ENCODE assay signal across 12 mouse cellular contexts in the genomic region with DNA sequence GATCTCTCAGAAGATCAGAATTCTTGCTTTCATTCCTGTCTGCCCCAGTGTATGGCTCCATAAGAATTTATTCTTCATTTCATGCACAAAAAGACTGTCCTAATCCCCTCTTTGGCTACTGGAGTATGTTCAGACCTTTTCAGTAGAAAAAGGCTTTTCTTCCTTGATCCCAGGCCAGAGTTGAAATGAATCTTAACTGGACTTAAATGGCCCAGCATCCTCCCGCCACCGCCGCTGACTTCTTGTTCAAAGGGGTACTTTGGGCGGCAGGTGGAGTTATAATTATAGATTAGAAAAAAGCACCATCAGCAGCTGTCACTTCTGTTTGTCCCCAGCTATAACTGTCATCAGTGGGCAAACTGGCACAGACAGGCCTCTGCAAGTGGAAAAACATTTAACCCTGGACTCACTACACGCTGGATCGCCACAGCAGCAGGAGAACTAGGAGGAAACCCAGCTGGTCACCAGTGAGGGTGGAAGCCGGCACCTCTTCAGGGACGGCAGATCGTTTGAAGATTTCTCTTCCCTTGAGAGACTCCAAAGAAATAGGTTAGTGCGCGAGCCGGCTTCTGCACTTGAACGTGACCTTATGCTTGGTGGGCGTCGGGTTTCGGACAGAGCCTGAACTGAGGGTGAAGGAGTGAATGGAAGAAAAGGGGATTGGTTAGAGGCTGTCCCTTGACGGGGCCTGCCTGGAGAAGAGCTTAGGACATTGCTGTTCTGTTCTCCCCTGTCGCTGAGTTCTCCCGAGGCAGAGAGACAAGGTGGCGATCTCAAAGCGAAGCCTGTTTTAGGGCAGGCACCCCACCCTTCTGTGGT. TPM values are rescaled to one million over a fixed set of nuclear protein-coding genes. Genes with fewer than 3 reads are reported as not detected.
DNase-seq lines count a peak whose midpoint lies in the region; ATAC-seq and TF ChIP-seq lines count a peak whose summit lies in the region.
"Had no signal": no experiment of that assay in that cellular context is flagged by ENCODE, and none has a peak within 500 bp of the region (broad histone marks: within the 10 kb centered on the region; RNA-seq: fewer than 3 reads in every experiment).

A gene (plus strand): TSS at position 51 of the 819 bp plus-strand sequence.

- no peaks in the 10 kb centered on the region for H3K27me3 ChIP-seq in forebrain, postnatal 0 days (ENCODE audit: insufficient read depth, low read length)
- H3K27me3 ChIP-seq in forebrain, embryonic 16.5 days (replicated peaks; ENCODE audit: control insufficient read depth, insufficient read depth, low read length) = no peaks in the 10 kb centered on the region
- H3K27me3 ChIP-seq in limb, embryonic 12.5 days = no peaks in the 10 kb centered on the region
- 0 out of 2 replicates have a peak, but pooled peaks cover 7% of the 10 kb centered on the region for H3K27me3 ChIP-seq in limb, embryonic 10.5 days (ENCODE audit: low read depth, poor library complexity, severe bottlenecking)
- no peaks in the 10 kb centered on the region for H3K27me3 ChIP-seq in lung, postnatal 0 days (replicated peaks; ENCODE audit: insufficient read depth, low read length)
- H3K27me3 ChIP-seq in stomach, embryonic 16.5 days (ENCODE audit: control insufficient read depth, insufficient read depth, low read length) = no peaks in the 10 kb centered on the region
- H3K27me3 ChIP-seq: limb, embryonic 15.5 days; stomach, embryonic 15.5 days had no signal

- no peaks in the 10 kb centered on the region for H3K9me3 ChIP-seq in forebrain, postnatal 0 days (ENCODE audit: low read length)
- H3K9me3 ChIP-seq in forebrain, embryonic 16.5 days (ENCODE audit: control insufficient read depth, low read length) = no peaks in the 10 kb centered on the region
- no peaks in the 10 kb centered on the region for H3K9me3 ChIP-seq in limb, embryonic 12.5 days
- no peaks in the 10 kb centered on the region for H3K9me3 ChIP-seq in limb, embryonic 10.5 days (replicated peaks)
- H3K9me3 ChIP-seq in lung, postnatal 0 days (ENCODE audit: low read length) = no peaks in the 10 kb centered on the region
- no peaks in the 10 kb centered on the region for H3K9me3 ChIP-seq in stomach, embryonic 16.5 days (replicated peaks; ENCODE audit: control insufficient read depth, low read length)
- H3K9me3 ChIP-seq: limb, embryonic 15.5 days; stomach, embryonic 15.5 days had no signal

- peak; percentile 43; the same call in 1 of the 2 replicates for ATAC-seq in forebrain, postnatal 0 days
- ATAC-seq in forebrain, embryonic 16.5 days = no peak
- no peak for ATAC-seq in limb, embryonic 12.5 days (ENCODE audit: insufficient number of reproducible peaks, insufficient read depth, low FRiP score, low TSS enrichment, low read depth)
- peak; percentile 61 for ATAC-seq in lung, postnatal 0 days
- ATAC-seq in stomach, embryonic 16.5 days (ENCODE audit: insufficient read depth, low FRiP score) = no peak
- ATAC-seq in erythroblast, adult 5-6 weeks (replicated peaks; ENCODE audit: low FRiP score, poor library complexity, severe bottlenecking) = no peak
- ATAC-seq: activated CD4-positive, CD25-positive, alpha-beta regulatory T cell, adult 4 months had no signal

- 43% methylated on average over 21 of the region's 21 CpGs for WGBS in forebrain, postnatal 0 days
- whole genome bisulfite sequencing in forebrain, embryonic 16.5 days = 44% methylated on average over 21 of the region's 21 CpGs
- 46% methylated on average over 21 of the region's 21 CpGs for WGBS in limb, embryonic 12.5 days
- WGBS in limb, embryonic 10.5 days = 58% methylated on average over 21 of the region's 21 CpGs
- 28% methylated on average over 21 of the region's 21 CpGs for WGBS in lung, postnatal 0 days
- 33% methylated on average over 21 of the region's 21 CpGs for WGBS in stomach, embryonic 16.5 days

- H3K4me1 ChIP-seq in forebrain, postnatal 0 days (ENCODE audit: insufficient read depth) = 0 out of 2 replicates have a peak, but pooled peaks cover 5% of the 10 kb centered on the region
- 0 out of 2 replicates have a peak, but pooled peaks cover 2% of the 10 kb centered on the region for H3K4me1 ChIP-seq in forebrain, embryonic 16.5 days (replicated peaks; ENCODE audit: control insufficient read depth, insufficient read depth, low read length)
- H3K4me1 ChIP-seq in limb, embryonic 12.5 days (replicated peaks) = peaks cover 7% of the 10 kb centered on the region; the same call in 1 of the 2 replicates
- H3K4me1 ChIP-seq in limb, embryonic 10.5 days = peaks cover 8% of the 10 kb centered on the region; the same call in 1 of the 2 replicates
- H3K4me1 ChIP-seq in lung, postnatal 0 days (ENCODE audit: insufficient read depth, low read depth, low read length) = no peaks in the 10 kb centered on the region
- H3K4me1 ChIP-seq in stomach, embryonic 16.5 days (ENCODE audit: control insufficient read depth, insufficient read depth, low read length) = peaks cover 8% of the 10 kb centered on the region

- H3K4me3 ChIP-seq in forebrain, postnatal 0 days (ENCODE audit: low read depth, low read length) = no peak within 1 kb of the TSS
- no peak within 1 kb of the TSS for H3K4me3 ChIP-seq in forebrain, embryonic 16.5 days (replicated peaks; ENCODE audit: low read length)
- H3K4me3 ChIP-seq in limb, embryonic 12.5 days (replicated peaks) = no peak within 1 kb of the TSS
- H3K4me3 ChIP-seq in limb, embryonic 10.5 days = no peak within 1 kb of the TSS
- no peak within 1 kb of the TSS for H3K4me3 ChIP-seq in lung, postnatal 0 days (ENCODE audit: low read depth, low read length)
- no peak within 1 kb of the TSS for H3K4me3 ChIP-seq in stomach, embryonic 16.5 days (replicated peaks; ENCODE audit: low read length)
- H3K4me3 ChIP-seq: limb, embryonic 15.5 days; stomach, embryonic 15.5 days had no signal

- H3K36me3 ChIP-seq in forebrain, postnatal 0 days (ENCODE audit: insufficient read depth) = no peaks in the 10 kb centered on the region
- no peaks in the 10 kb centered on the region for H3K36me3 ChIP-seq in forebrain, embryonic 16.5 days (ENCODE audit: control insufficient read depth, insufficient read depth)
- no peaks in the 10 kb centered on the region for H3K36me3 ChIP-seq in limb, embryonic 12.5 days
- no peaks in the 10 kb centered on the region for H3K36me3 ChIP-seq in limb, embryonic 10.5 days
- H3K36me3 ChIP-seq in lung, postnatal 0 days (ENCODE audit: insufficient read depth, low read length) = no peaks in the 10 kb centered on the region
- no peaks in the 10 kb centered on the region for H3K36me3 ChIP-seq in stomach, embryonic 16.5 days (ENCODE audit: control insufficient read depth, insufficient read depth, low read length)
- H3K36me3 ChIP-seq: limb, embryonic 15.5 days; stomach, embryonic 15.5 days had no signal

- H3K9ac ChIP-seq in forebrain, postnatal 0 days = no peak within 1 kb of the TSS
- H3K9ac ChIP-seq in forebrain, embryonic 16.5 days (replicated peaks; ENCODE audit: low read depth, low read length) = no peak within 1 kb of the TSS
- no peak within 1 kb of the TSS for H3K9ac ChIP-seq in limb, embryonic 12.5 days (replicated peaks)
- H3K9ac ChIP-seq in lung, postnatal 0 days (replicated peaks; ENCODE audit: low read depth) = no peak within 1 kb of the TSS
- no peak within 1 kb of the TSS for H3K9ac ChIP-seq in stomach, embryonic 16.5 days (ENCODE audit: low read length)
- H3K9ac ChIP-seq: limb, embryonic 15.5 days; stomach, embryonic 15.5 days had no signal

- H3K4me2 ChIP-seq in forebrain, postnatal 0 days (ENCODE audit: low read depth) = no peak within 1 kb of the TSS
- no peak within 1 kb of the TSS for H3K4me2 ChIP-seq in forebrain, embryonic 16.5 days (ENCODE audit: low read length)
- H3K4me2 ChIP-seq in limb, embryonic 12.5 days = no peak within 1 kb of the TSS
- peak within 1 kb of the TSS; percentile 33 for H3K4me2 ChIP-seq in lung, postnatal 0 days (replicated peaks; ENCODE audit: low read depth, low read length)
- H3K4me2 ChIP-seq in stomach, embryonic 16.5 days (ENCODE audit: low read depth, low read length) = peak within 1 kb of the TSS; percentile 33; the same call in 1 of the 2 replicates
- H3K4me2 ChIP-seq: limb, embryonic 15.5 days; stomach, embryonic 15.5 days had no signal

- no peak for DNase-seq in forebrain, postnatal 0 days
- no peak for DNase-seq in limb, embryonic 10.5 days (ENCODE audit: low spot score)
- peak; percentile 43 for DNase-seq in lung, postnatal 0 days (ENCODE audit: low spot score)
- no peak for DNase-seq in urinary bladder, postnatal 10 days (ENCODE audit: low spot score)
- DNase-seq: cerebellum, postnatal 36 days had no signal

- no peak for TF ChIP-seq CTCF in forebrain, postnatal 0 days (IDR thresholded peaks at IDR 0.05; ENCODE audit: low read depth)
- no peak for TF ChIP-seq CTCF in lung, postnatal 0 days (IDR thresholded peaks at IDR 0.05)

- TF ChIP-seq EP300 in lung, postnatal 0 days (IDR thresholded peaks at IDR 0.05) = no peak

- H3K27ac ChIP-seq in forebrain, postnatal 0 days (ENCODE audit: low read depth, low read length) = no peak within 1 kb of the TSS
- H3K27ac ChIP-seq in forebrain, embryonic 16.5 days (ENCODE audit: low read length) = no peak within 1 kb of the TSS
- H3K27ac ChIP-seq in limb, embryonic 12.5 days = 0 out of 2 replicates have a peak within 1 kb of the TSS, but pooled peaks have one; percentile 17
- no peak within 1 kb of the TSS for H3K27ac ChIP-seq in limb, embryonic 10.5 days
- H3K27ac ChIP-seq in lung, postnatal 0 days (ENCODE audit: low read length) = peak within 1 kb of the TSS; percentile 47; the same call in 1 of the 2 replicates
- no peak within 1 kb of the TSS for H3K27ac ChIP-seq in stomach, embryonic 16.5 days (ENCODE audit: low read length)
- H3K27ac ChIP-seq: limb, embryonic 15.5 days; stomach, embryonic 15.5 days had no signal

RNA-seq across cellular contexts. Expression of the gene that starts here (rescaled TPM):
- not detected in 2 replicates for total RNA-seq in forebrain, postnatal 0 days (2014; rRNA removed)
- polyA plus RNA-seq in forebrain, postnatal 0 days (2015; fragmentation: Nextera tagmentation; extraction: Ambion mirVana) = 0.05 and 0.11 TPM in 2 replicates
- polyA plus RNA-seq in forebrain, embryonic 16.5 days (2015; fragmentation: Nextera tagmentation; extraction: Ambion mirVana) = not detected in 2 replicates
- 0.35 and 0.48 TPM in 2 replicates for polyA plus RNA-seq in limb, embryonic 12.5 days (2016; fragmentation: Nextera tagmentation; extraction: Ambion mirVana)
- 0.05 TPM in 1 of 2 replicates, not detected in the other for polyA plus RNA-seq in limb, embryonic 10.5 days (2016; fragmentation: Nextera tagmentation; extraction: Ambion mirVana)
- polyA plus RNA-seq in lung, postnatal 0 days (2015; fragmentation: Nextera tagmentation; extraction: Ambion mirVana) = 0.15 and 0.43 TPM in 2 replicates
- 0.59 TPM in 1 of 2 replicates, not detected in the other for polyA plus RNA-seq in stomach, embryonic 16.5 days (2015; fragmentation: Nextera tagmentation; extraction: Ambion mirVana)
- total RNA-seq in erythroblast, adult 5-6 weeks (2015; ENCODE audit: low replicate concordance) = not detected in 2 replicates
- total RNA-seq in erythroblast, adult 5-6 weeks (2017; ENCODE audit: low replicate concordance) = not detected in 2 replicates
- polyA plus RNA-seq: activated CD4-positive, CD25-positive, alpha-beta regulatory T cell, adult 4 months had no signal

Comparison
In these comparisons a context has a peak if more than half of its experiments do, and no peak if none do; other contexts are left out.
1. Peak in ATAC-seq in forebrain, postnatal 0 days; RNA of the gene not detected or under 1 TPM.
2. Peak in DNase-seq, ATAC-seq, H3K27ac ChIP-seq and H3K4me2 ChIP-seq in lung, postnatal 0 days; RNA of the gene not detected or under 1 TPM.